Mouse (Mus musculus) neural tube, embryonic 10.5 days (tissue): ENCODE measurements around the gene Ugt1a7c.
A peak's percentile ranks its signal among the peaks of the same experiment; 100 is the strongest.
"Not testable (repeated sequence)": the region's sequence is repeated elsewhere in the genome, so short reads cannot be mapped to it uniquely, and the experiment has no call there.

Experiments
- DNase-seq: peaks from one replicate; pipeline ENCODE4 v3.0.0-alpha.2; 2017; ENCODE audit warnings: low spot score; ENCODE audit errors: extremely low spot score

The Ugt1a7c gene

GRCm38 (mm10) chr1:88112769-88113168, 17.9 kb downstream of the Ugt1a7c start:
- not testable (repeated sequence) for DNase-seq

- DNase-seq: not testable (repeated sequence)
Measured at GRCm38 (mm10) chr1:88120550-88120949, 25.7 kb downstream of the Ugt1a7c start.

GRCm38 (mm10) chr1:88121521-88121920, 26.7 kb downstream of the Ugt1a7c start:
- not testable (repeated sequence) for DNase-seq

GRCm38 (mm10) chr1:88125827-88126360, 31.0 kb downstream of the Ugt1a7c start:
- DNase-seq: not testable (repeated sequence)

- DNase-seq: not testable (repeated sequence)
Measured at GRCm38 (mm10) chr1:88129091-88129490, 34.2 kb downstream of the Ugt1a7c start.

GRCm38 (mm10) chr1:88130223-88130622, 35.4 kb downstream of the Ugt1a7c start:
- not testable (repeated sequence) for DNase-seq

GRCm38 (mm10) chr1:88133908-88134456, 39.1 kb downstream of the Ugt1a7c start:
- DNase-seq: no peak

GRCm38 (mm10) chr1:88134457-88135011, 39.7 kb downstream of the Ugt1a7c start, which contains the start of gene Ugt1a6a:
Ugt1a6a (plus strand) TSS chr1:88134809.
- not testable (repeated sequence) for DNase-seq

- not testable (repeated sequence) for DNase-seq
Measured at GRCm38 (mm10) chr1:88135229-88135904, 40.5 kb downstream of the Ugt1a7c start.

GRCm38 (mm10) chr1:88136646-88137045, 41.8 kb downstream of the Ugt1a7c start:
- DNase-seq: no peak

- no peak for DNase-seq
Measured at GRCm38 (mm10) chr1:88137264-88137663, 42.4 kb downstream of the Ugt1a7c start.

- DNase-seq: no peak
Measured at GRCm38 (mm10) chr1:88138145-88138544, 43.3 kb downstream of the Ugt1a7c start.

GRCm38 (mm10) chr1:88140492-88140891, 45.6 kb downstream of the Ugt1a7c start:
- not testable (repeated sequence) for DNase-seq

GRCm38 (mm10) chr1:88143966-88144675, 49.3 kb downstream of the Ugt1a7c start:
- DNase-seq: peak; percentile 26

GRCm38 (mm10) chr1:88145278-88145677, 50.4 kb downstream of the Ugt1a7c start:
- not testable (repeated sequence) for DNase-seq

GRCm38 (mm10) chr1:88150133-88150532, 55.3 kb downstream of the Ugt1a7c start:
- DNase-seq: not testable (repeated sequence)

- no peak for DNase-seq
Measured at GRCm38 (mm10) chr1:88158430-88158829, 63.6 kb downstream of the Ugt1a7c start.

GRCm38 (mm10) chr1:88165711-88166110, 70.8 kb downstream of the Ugt1a7c start, which contains the start of gene Ugt1a5:
Ugt1a5 (plus strand) TSS chr1:88166012.
- no peak for DNase-seq

GRCm38 (mm10) chr1:88172190-88172589, 77.3 kb downstream of the Ugt1a7c start:
- DNase-seq: not testable (repeated sequence)

- DNase-seq: no peak
Measured at GRCm38 (mm10) chr1:88179657-88180056, 84.8 kb downstream of the Ugt1a7c start.

GRCm38 (mm10) chr1:88186325-88186935, 91.6 kb downstream of the Ugt1a7c start:
- DNase-seq: no peak
